Mouse (Mus musculus): Measurements from ENCODE around the gene Cenpx.
A peak's percentile ranks its signal among the peaks of the same experiment; 100 is the strongest.

The Cenpx gene

GRCm38 (mm10) chr11:120723509-120723908 lies 10.0 kb upstream of the Cenpx start:
- DNase-seq (ENCODE audit: low spot score) = no peak

- DNase-seq (ENCODE audit: low spot score) = no peak
Measured at GRCm38 (mm10) chr11:120722761-120723382, 9.3 kb upstream of the Cenpx start.

GRCm38 (mm10) chr11:120722067-120722630 lies 8.6 kb upstream of the Cenpx start:
- DNase-seq (ENCODE audit: low spot score) = no peak

GRCm38 (mm10) chr11:120721124-120722066 lies 7.9 kb upstream of the Cenpx start, which contains the start of gene Rac3:
Gene Rac3, plus strand, starts transcription at chr11:120721470.
- peak; percentile 82 for DNase-seq (ENCODE audit: low spot score)

- peak; percentile 95 for DNase-seq (ENCODE audit: low spot score)
Measured at GRCm38 (mm10) chr11:120720450-120720849, 6.9 kb upstream of the Cenpx start.

- no peak for DNase-seq (ENCODE audit: low spot score)
Measured at GRCm38 (mm10) chr11:120719841-120720376, 6.4 kb upstream of the Cenpx start.

- no peak for DNase-seq (ENCODE audit: low spot score)
Measured at GRCm38 (mm10) chr11:120719242-120719641, 5.7 kb upstream of the Cenpx start.

GRCm38 (mm10) chr11:120715131-120715530 lies 1.6 kb upstream of the Cenpx start:
- DNase-seq (ENCODE audit: low spot score) = no peak

- no peak for DNase-seq (ENCODE audit: low spot score)
Measured at GRCm38 (mm10) chr11:120714546-120714945, 1.0 kb upstream of the Cenpx start.

GRCm38 (mm10) chr11:120712771-120713568 lies 568 bp downstream of the Cenpx start:
- DNase-seq (ENCODE audit: low spot score) = peak; percentile 82

- no peak for DNase-seq (ENCODE audit: low spot score)
Measured at GRCm38 (mm10) chr11:120711980-120712604, 1.4 kb downstream of the Cenpx start.

- no peak for DNase-seq (ENCODE audit: low spot score)
Measured at GRCm38 (mm10) chr11:120710672-120711071, 2.9 kb downstream of the Cenpx start.

- no peak for DNase-seq (ENCODE audit: low spot score)
Measured at GRCm38 (mm10) chr11:120709551-120709950, 4.0 kb downstream of the Cenpx start.

GRCm38 (mm10) chr11:120707969-120708368 lies 5.6 kb downstream of the Cenpx start:
- no peak for DNase-seq (ENCODE audit: low spot score)

- no peak for DNase-seq (ENCODE audit: low spot score)
Measured at GRCm38 (mm10) chr11:120707225-120707624, 6.3 kb downstream of the Cenpx start.

GRCm38 (mm10) chr11:120706120-120706519 lies 7.4 kb downstream of the Cenpx start:
- DNase-seq (ENCODE audit: low spot score) = no peak

- DNase-seq (ENCODE audit: low spot score) = peak; percentile 79
Measured at GRCm38 (mm10) chr11:120704486-120705325, 8.8 kb downstream of the Cenpx start.

GRCm38 (mm10) chr11:120703696-120704454 lies 9.7 kb downstream of the Cenpx start:
- no peak for DNase-seq (ENCODE audit: low spot score)

- no peak for DNase-seq (ENCODE audit: low spot score)
Measured at GRCm38 (mm10) chr11:120697741-120698140, 15.8 kb downstream of the Cenpx start.
